In genomic region chr4:86486901-86487300, GRCm38 (mm10) we compare ENCODE assay signal across 23 mouse cellular contexts.
DNase-seq lines count a peak whose midpoint lies in the region; ATAC-seq and TF ChIP-seq lines count a peak whose summit lies in the region.
"Had no signal": no experiment of that assay in that cellular context is flagged by ENCODE, and none has a peak within 500 bp of the region (broad histone marks: within the 10 kb centered on the region; RNA-seq: fewer than 3 reads in every experiment).

No protein-coding gene starts in this region.

- no peak for TF ChIP-seq CTCF in heart, adult 2 months (IDR thresholded peaks at IDR 0.05)

- peak overlapping the region; percentile 60 for H3K27ac ChIP-seq in heart, adult 2 months
- H3K27ac ChIP-seq in brown adipose tissue, adult 24 weeks (replicated peaks; ENCODE audit: low read depth, low read length) = peak overlapping the region; percentile 100
- no peak overlapping the region for H3K27ac ChIP-seq in forebrain, embryonic 10.5 days
- H3K27ac ChIP-seq in hindbrain, embryonic 13.5 days = no peak overlapping the region
- H3K27ac ChIP-seq: embryonic facial prominence, embryonic 13.5 days; embryonic facial prominence, embryonic 15.5 days; forebrain, embryonic 13.5 days; forebrain, embryonic 15.5 days had no signal

- H3K27me3 ChIP-seq in heart, adult 2 months (ENCODE audit: control insufficient read depth, insufficient read depth, low read length) = no peaks in the 10 kb centered on the region
- no peaks in the 10 kb centered on the region for H3K27me3 ChIP-seq in forebrain, embryonic 10.5 days (ENCODE audit: poor library complexity, severe bottlenecking)
- no peaks in the 10 kb centered on the region for H3K27me3 ChIP-seq in hindbrain, embryonic 13.5 days
- H3K27me3 ChIP-seq: embryonic facial prominence, embryonic 13.5 days; embryonic facial prominence, embryonic 15.5 days; forebrain, embryonic 13.5 days; forebrain, embryonic 15.5 days had no signal

- H3K4me2 ChIP-seq in hindbrain, embryonic 13.5 days = no peak overlapping the region
- H3K4me2 ChIP-seq: embryonic facial prominence, embryonic 13.5 days; embryonic facial prominence, embryonic 15.5 days; forebrain, embryonic 13.5 days; forebrain, embryonic 15.5 days had no signal

- no peak overlapping the region for H3K4me3 ChIP-seq in heart, adult 2 months
- H3K4me3 ChIP-seq in brown adipose tissue, adult 24 weeks (ENCODE audit: insufficient read depth, low read depth, low read length) = no peak overlapping the region
- no peak overlapping the region for H3K4me3 ChIP-seq in forebrain, embryonic 10.5 days
- H3K4me3 ChIP-seq in hindbrain, embryonic 13.5 days = no peak overlapping the region
- H3K4me3 ChIP-seq: embryonic facial prominence, embryonic 13.5 days; embryonic facial prominence, embryonic 15.5 days; erythroblast, embryonic 14.5 days; forebrain, embryonic 13.5 days; forebrain, embryonic 15.5 days had no signal

- no peak for ATAC-seq in hindbrain, embryonic 13.5 days (ENCODE audit: low FRiP score)
- ATAC-seq: forebrain, embryonic 13.5 days; forebrain, embryonic 15.5 days had no signal

- no peak for TF ChIP-seq POLR2A in heart, adult 2 months (IDR thresholded peaks at IDR 0.05; ENCODE audit: insufficient read depth, low read depth, low read length)

- H3K36me3 ChIP-seq in heart, adult 2 months (ENCODE audit: control insufficient read depth, insufficient read depth, low read length) = peaks cover 3% of the 10 kb centered on the region; the same call in 1 of the 2 replicates
- no peaks in the 10 kb centered on the region for H3K36me3 ChIP-seq in forebrain, embryonic 10.5 days (replicated peaks)
- H3K36me3 ChIP-seq in hindbrain, embryonic 13.5 days = no peaks in the 10 kb centered on the region
- H3K36me3 ChIP-seq: embryonic facial prominence, embryonic 13.5 days; embryonic facial prominence, embryonic 15.5 days; forebrain, embryonic 15.5 days; G1E had no signal

- H3K9ac ChIP-seq in heart, adult 2 months (ENCODE audit: low read depth, low read length) = no peak overlapping the region
- no peak overlapping the region for H3K9ac ChIP-seq in hindbrain, embryonic 13.5 days
- H3K9ac ChIP-seq: embryonic facial prominence, embryonic 13.5 days; embryonic facial prominence, embryonic 15.5 days; forebrain, embryonic 13.5 days; forebrain, embryonic 15.5 days had no signal

- TF ChIP-seq EP300 in heart, adult 2 months (IDR thresholded peaks at IDR 0.05; ENCODE audit: insufficient read depth, low read depth, low read length) = no peak

- DNase-seq in heart, adult 2 months = peak in 1 of 2 experiments; percentile 12
- no peak for DNase-seq in heart, postnatal 4 days
- DNase-seq in 416B (ENCODE audit: low read depth) = peak; percentile 37
- DNase-seq in MN1 (ENCODE audit: low spot score) = no peak
- DNase-seq in forebrain, embryonic 10.5 days (ENCODE audit: extremely low spot score, low spot score) = no peak
- DNase-seq: adrenal gland, adult 2 months; adrenal gland, postnatal 10 days; adrenal gland, postnatal 36 days; cerebellum, adult 11 months; cerebellum, adult 18-20 months; cerebellum, adult 8-10 months; cerebellum, adult 9-11 months; cerebellum, postnatal 14 days; cerebellum, postnatal 36 days; embryo, embryonic 11 days had no signal

- peaks cover 10% of the 10 kb centered on the region for H3K4me1 ChIP-seq in heart, adult 2 months (ENCODE audit: control insufficient read depth, insufficient read depth, low read length)
- peaks cover 14% of the 10 kb centered on the region; the same call in 1 of the 2 replicates for H3K4me1 ChIP-seq in brown adipose tissue, adult 24 weeks (ENCODE audit: control insufficient read depth, insufficient read depth, insufficient read length, low read length)
- no peaks in the 10 kb centered on the region for H3K4me1 ChIP-seq in forebrain, embryonic 10.5 days
- no peaks in the 10 kb centered on the region for H3K4me1 ChIP-seq in hindbrain, embryonic 13.5 days (replicated peaks)
- H3K4me1 ChIP-seq: forebrain, embryonic 13.5 days; forebrain, embryonic 15.5 days had no signal

- WGBS in heart, adult 2 months = 53% methylated on average over 2 of the region's 2 CpGs
- WGBS in forebrain, embryonic 10.5 days = 88% methylated on average over 2 of the region's 2 CpGs
- 90% methylated on average over 2 of the region's 2 CpGs for WGBS in hindbrain, embryonic 13.5 days

- no peaks in the 10 kb centered on the region for H3K79me2 ChIP-seq in heart, adult 2 months (replicated peaks; ENCODE audit: control insufficient read depth, insufficient read depth, low read length)

- intact Hi-C loops in heart, adult 2 months (cut with DNase I) = loop anchor here (5.0 kb wide), 3 partner anchors 50 to 150 kb away; no protein-coding TSS in a partner anchor

- H3K9me3 ChIP-seq in forebrain, embryonic 10.5 days = no peaks in the 10 kb centered on the region
- no peaks in the 10 kb centered on the region for H3K9me3 ChIP-seq in hindbrain, embryonic 13.5 days
- H3K9me3 ChIP-seq: embryonic facial prominence, embryonic 13.5 days; embryonic facial prominence, embryonic 15.5 days; forebrain, embryonic 13.5 days; forebrain, embryonic 15.5 days; G1E had no signal

Comparison
In these comparisons a context has a peak if more than half of its experiments do, and no peak if none do; other contexts are left out.
1. H3K27ac ChIP-seq: peak in heart, adult 2 months (single experiment) and brown adipose tissue, adult 24 weeks (single experiment); none in forebrain, embryonic 10.5 days (single experiment) and hindbrain, embryonic 13.5 days (single experiment).